Mouse (Mus musculus) natural killer cell, adult 2 months (primary cell): ENCODE data around the gene Wdr19.

Experiments used
- DNase-seq, 2 experiments: peaks; one replicate each; pipeline ENCODE4 v3.0.0; 2022; ENCODE audit warnings: low spot score in 2 of 2

Wdr19 gene

GRCm38 (mm10) chr5:65199346-65200128 is at the start of gene Wdr19:
Gene Wdr19, plus strand, starts transcription at chr5:65199696.
- DNase-seq, result peak; percentile 98 to 99

DNA sequence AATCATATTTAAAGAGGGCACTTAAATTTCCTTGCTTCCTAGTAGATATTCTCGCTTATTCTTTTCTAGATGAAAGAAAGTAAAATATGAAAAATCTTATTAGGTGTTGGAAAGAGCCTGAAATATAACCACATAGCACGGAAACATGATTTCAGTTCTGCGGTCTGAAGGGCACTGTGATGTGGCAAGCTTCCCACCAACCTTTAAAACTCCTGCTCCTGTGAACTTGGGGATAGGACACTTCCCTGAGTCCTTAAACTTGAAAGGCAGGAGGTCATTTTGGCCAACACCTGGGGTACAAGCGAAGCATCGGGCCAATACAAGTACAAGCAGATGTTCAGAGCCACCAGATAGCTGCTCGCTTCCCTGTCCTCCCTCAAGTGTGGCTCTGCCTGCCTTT is 49.8 kb upstream of the Wdr19 start:
- DNase-seq, result no peak

DNA sequence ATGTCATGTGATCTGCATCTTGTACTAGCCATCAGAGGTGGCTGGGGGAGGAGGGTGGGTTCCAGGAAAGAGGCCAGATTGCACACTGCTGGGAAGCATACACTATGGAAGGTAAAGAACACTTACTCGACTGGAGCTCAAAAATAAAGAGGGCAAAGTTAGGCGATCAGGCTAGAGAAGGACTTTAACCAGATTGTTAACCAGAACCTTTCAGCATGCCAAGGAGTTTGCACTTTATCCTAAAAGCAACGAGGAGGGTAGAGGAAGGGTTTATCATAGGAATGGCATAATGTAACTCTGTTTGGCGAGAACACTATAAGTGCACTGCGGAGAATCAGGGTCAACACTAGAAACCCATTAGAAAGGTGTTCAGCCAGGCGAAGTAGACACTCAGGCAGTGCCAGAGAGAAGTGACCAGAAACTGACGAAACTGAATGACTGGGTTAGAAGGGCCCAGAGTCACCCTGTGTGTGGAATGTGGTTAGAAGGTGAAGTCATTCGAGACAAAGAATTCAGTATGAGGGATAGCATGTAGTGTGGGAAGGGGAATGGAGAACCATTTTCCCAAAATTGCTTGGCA is 49.0 kb upstream of the Wdr19 start:
- no peak for DNase-seq

GRCm38 (mm10) chr5:65151276-65151675 is 48.2 kb upstream of the Wdr19 start:
- no peak for DNase-seq

DNA sequence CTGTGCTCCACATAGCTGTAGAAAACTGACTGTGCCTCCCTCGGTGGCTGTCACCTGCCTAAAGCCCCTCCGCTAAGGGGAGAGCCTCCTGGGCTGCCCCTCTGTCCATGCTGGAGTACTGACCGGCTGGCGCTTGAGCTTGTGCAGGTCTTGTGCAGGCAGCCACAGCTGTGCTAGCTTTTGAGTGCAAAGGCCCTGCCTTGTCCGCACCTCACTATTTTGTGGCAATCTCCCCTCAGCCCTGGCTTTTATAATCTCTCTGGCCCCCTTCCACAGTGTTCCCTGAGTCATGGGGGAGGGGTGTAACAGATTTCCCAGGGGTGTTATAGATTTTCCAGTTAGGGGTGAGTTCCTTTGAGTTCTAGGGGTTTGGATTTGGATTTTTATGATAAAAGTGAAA is 47.7 kb upstream of the Wdr19 start:
- no peak for DNase-seq

DNA sequence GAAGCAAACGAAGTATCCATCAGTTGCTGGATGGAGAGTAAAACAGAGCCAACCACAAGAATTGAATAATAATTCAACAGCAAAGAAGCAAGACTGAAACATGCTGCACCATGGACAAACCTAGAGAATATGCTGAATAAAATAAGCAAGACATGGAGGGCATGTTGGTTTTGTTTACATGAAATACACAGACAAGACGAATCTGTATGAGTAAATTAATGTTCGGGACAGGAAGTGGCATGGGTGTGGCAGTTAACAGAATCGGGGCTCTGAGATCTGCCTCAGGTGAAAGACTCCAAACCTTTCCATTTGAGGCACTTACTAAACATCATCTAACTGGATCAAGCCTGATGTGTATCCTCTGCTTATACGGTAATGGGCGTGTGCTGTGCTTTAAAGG is 45.2 kb upstream of the Wdr19 start:
- no peak for DNase-seq

GRCm38 (mm10) chr5:65156853-65157252 is 42.6 kb upstream of the Wdr19 start:
- peak; percentile 7 to 34 for DNase-seq

GRCm38 (mm10) chr5:65157412-65158381 is 41.8 kb upstream of the Wdr19 start:
- DNase-seq, result no peak

DNA sequence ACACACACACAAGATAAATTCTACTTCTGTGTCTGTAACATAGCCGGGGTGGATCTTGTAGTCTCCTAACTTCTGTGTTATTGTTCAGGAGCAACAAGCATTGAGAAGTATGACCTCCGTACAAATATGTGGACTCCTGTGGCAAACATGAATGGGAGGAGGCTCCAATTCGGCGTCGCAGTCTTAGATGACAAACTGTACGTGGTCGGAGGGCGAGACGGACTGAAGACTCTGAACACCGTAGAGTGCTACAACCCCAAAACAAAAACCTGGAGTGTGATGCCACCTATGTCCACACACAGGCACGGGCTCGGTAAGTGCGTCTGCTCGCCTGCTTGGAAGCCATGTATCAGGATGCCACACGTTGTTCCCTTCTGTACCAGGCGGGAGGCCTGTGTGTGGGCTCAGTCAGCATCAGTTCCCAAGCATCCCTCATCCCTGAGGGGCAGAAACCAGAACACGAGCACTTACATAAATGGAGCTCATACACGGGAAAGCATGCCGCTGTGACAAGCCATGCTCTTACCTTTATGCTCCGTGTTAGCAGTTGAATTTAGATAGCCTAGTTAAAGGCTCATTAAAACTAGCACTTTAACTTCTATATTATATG is 40.7 kb upstream of the Wdr19 start:
- DNase-seq, result no peak

DNA sequence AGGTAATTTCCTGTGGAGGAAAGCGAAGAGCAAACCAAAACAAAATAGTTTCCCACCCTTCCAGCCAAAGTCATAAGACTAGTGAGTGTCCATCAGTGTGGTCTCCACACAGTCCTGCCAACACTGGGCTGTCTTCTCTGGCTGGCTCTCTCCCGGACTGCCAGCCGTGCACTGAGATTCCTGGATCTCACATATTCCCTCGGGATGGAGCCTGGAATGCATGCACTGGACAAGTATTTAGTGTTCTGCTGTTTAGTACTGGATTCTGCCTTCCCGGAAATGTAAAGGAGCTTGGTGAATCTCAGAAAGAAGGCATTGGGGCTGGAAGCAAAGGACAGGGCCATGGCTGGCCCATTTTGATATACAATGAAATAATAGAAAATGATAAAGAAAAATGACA is 36.5 kb upstream of the Wdr19 start:
- DNase-seq, result no peak

- DNase-seq, result no peak
Measured at GRCm38 (mm10) chr5:65163489-65164092, 35.9 kb upstream of the Wdr19 start.

GRCm38 (mm10) chr5:65170206-65170605 is 29.3 kb upstream of the Wdr19 start:
- DNase-seq, result peak in 1 of 2 experiments; percentile 5

DNA sequence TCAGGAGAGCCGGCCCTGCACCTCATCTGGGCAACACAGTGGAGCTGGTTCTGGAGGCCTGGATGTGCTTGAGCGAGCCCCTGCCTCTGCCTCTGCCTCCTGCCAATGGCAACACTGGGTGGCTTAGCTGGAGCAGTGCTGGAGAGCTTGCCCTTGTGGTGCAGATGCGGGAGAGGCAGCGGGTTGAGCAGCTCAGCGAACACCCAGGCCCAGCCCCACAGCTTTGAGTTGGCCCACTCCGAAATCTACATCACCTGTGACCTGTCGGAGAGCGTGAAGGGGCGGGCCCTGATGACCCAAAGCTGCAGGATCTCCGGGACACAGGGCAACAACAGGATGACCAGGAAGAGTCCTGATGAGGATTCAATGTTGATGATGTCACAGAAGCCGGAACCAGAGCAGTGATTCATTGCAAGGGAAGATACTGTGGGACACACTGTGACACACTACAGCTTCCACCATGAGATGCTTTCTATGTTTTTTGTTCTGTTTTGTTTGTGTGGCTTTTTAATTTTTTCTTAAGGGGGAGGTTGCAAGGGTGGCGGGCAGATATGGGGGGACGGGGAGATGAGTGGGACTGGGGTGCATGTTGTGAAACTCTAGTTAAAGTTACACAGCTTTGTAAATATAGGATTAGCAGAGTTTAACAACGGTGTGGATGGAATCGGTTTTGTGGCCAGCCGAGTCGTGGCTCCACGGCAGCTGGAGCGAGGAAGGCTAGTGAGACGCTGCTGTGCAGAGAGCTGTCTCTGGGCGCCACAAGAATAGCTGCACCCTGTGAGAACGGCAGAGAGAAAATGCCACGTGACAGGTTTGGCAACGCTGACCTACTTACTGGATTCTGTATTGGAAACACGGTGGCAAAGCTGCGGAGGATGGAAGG is 24.2 kb upstream of the Wdr19 start:
- no peak for DNase-seq

DNA sequence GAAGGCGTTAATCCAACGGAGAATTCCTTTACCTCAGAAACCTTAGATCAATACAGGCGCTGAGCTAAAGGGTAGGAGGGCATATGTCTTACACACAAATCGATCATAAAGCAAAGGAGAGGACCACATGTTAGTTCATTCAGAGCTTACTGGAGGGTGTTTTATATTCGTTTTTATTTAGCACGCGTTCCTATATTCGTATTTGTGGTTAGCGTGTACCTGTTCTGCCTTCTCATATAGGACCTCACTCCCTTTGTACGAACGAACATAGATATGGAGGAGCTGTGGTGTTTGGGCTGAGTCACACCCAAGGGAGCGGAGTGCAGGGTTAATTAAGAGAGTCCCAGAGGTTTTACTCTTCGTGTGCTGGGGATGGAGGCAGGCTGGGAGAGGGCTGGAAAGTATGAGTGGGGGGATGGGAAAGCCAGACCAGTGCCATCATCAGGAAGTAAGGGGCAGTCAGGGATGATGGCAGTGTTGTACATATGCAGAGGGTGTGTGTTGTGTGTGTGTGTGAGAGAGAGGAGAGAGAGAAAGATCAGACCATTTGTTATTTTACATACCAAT is 23.5 kb upstream of the Wdr19 start:
- no peak for DNase-seq

GRCm38 (mm10) chr5:65177026-65177514 is 22.4 kb upstream of the Wdr19 start:
- no peak for DNase-seq

- no peak for DNase-seq
Measured at GRCm38 (mm10) chr5:65178477-65178876, 21.0 kb upstream of the Wdr19 start.

GRCm38 (mm10) chr5:65181160-65181793 is 18.2 kb upstream of the Wdr19 start:
- no peak for DNase-seq

GRCm38 (mm10) chr5:65181794-65182169 is 17.7 kb upstream of the Wdr19 start:
- no peak for DNase-seq

DNA sequence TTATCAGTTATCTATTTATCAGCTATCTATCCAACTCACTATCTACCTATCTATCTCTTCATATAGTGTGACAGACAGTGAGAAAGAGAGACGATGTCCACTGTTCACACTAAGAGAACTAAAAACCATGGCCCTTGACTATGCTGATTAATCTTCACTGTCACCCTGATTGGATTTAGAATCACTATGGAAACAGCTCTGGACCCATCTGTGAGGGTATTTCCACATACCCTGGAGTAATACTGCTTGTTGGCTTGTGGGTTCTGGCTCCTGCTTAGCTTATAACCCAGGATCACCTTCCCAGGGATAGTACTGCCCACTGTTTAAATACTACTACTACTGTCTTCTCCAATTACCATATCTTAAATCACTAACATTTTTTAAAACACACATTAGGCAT is 17.2 kb upstream of the Wdr19 start:
- DNase-seq, result no peak

DNA sequence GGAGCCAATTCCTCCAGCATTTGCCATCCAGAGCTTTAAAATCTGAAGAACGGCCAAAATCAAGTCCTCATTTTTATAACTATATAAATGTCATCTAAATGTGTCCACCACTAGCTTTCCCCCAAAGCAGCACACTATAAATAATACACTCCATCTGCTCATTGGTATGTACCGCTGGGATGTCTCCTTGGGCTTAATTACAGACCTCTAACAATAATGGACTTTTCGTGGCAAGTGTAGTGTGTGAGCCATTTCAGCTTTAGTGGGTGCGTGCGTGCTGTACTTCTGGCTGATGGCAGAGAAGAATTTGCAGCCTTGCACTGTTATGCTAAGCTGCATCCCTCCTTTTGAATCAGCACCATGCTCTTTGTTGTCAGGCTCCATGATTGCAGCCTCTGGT is 7.9 kb upstream of the Wdr19 start:
- no peak for DNase-seq
